ENCODE assay signal across 23 mouse cellular contexts in genomic region chr14:16185246-16185645, GRCm38 (mm10).
"Had no signal": no experiment of that assay in that cellular context is flagged by ENCODE, and none has a peak within 500 bp of the region (broad histone marks: within the 10 kb centered on the region; RNA-seq: fewer than 3 reads in every experiment).

No protein-coding gene starts in this region.

- H3K9ac ChIP-seq: embryonic facial prominence, embryonic 12.5 days; embryonic facial prominence, embryonic 13.5 days; embryonic facial prominence, embryonic 15.5 days; forebrain, embryonic 12.5 days; forebrain, embryonic 13.5 days; forebrain, embryonic 15.5 days; forebrain, postnatal 0 days had no signal

- DNase-seq: cerebellum, adult 9-11 months; cerebellum, postnatal 10 days; cerebellum, postnatal 14 days; cerebellum, postnatal 25 days; cerebellum, postnatal 36 days; embryo, embryonic 11 days; forebrain, postnatal 0 days; gastrocnemius, adult 2 months; gastrocnemius, postnatal 10 days; gastrocnemius, postnatal 14 days; gastrocnemius, postnatal 25 days; gastrocnemius, postnatal 36 days; heart, adult 11 months; heart, adult 2 months had no signal

- H3K27me3 ChIP-seq: embryonic facial prominence, embryonic 12.5 days; embryonic facial prominence, embryonic 13.5 days; embryonic facial prominence, embryonic 15.5 days; forebrain, embryonic 12.5 days; forebrain, embryonic 13.5 days; forebrain, embryonic 15.5 days had no signal

- H3K4me1 ChIP-seq: embryonic facial prominence, embryonic 10.5 days; embryonic facial prominence, embryonic 12.5 days; embryonic facial prominence, embryonic 13.5 days; embryonic facial prominence, embryonic 15.5 days; forebrain, embryonic 12.5 days; forebrain, embryonic 13.5 days; forebrain, embryonic 15.5 days; heart, embryonic 10.5 days had no signal

- H3K4me3 ChIP-seq: embryonic facial prominence, embryonic 10.5 days; embryonic facial prominence, embryonic 12.5 days; embryonic facial prominence, embryonic 13.5 days; embryonic facial prominence, embryonic 15.5 days; erythroblast, embryonic 14.5 days; forebrain, embryonic 12.5 days; forebrain, embryonic 13.5 days; forebrain, embryonic 15.5 days; gastrocnemius, adult 2 months; heart, adult 2 months; heart, embryonic 10.5 days had no signal

- H3K9me3 ChIP-seq: embryonic facial prominence, embryonic 10.5 days; embryonic facial prominence, embryonic 12.5 days; embryonic facial prominence, embryonic 13.5 days; embryonic facial prominence, embryonic 15.5 days; forebrain, embryonic 12.5 days; forebrain, embryonic 13.5 days; forebrain, embryonic 15.5 days; heart, embryonic 10.5 days had no signal

- H3K36me3 ChIP-seq: embryonic facial prominence, embryonic 10.5 days; embryonic facial prominence, embryonic 12.5 days; embryonic facial prominence, embryonic 13.5 days; embryonic facial prominence, embryonic 15.5 days; forebrain, embryonic 12.5 days; forebrain, embryonic 15.5 days; heart, embryonic 10.5 days had no signal

- H3K27ac ChIP-seq: embryonic facial prominence, embryonic 10.5 days; embryonic facial prominence, embryonic 12.5 days; embryonic facial prominence, embryonic 13.5 days; embryonic facial prominence, embryonic 15.5 days; forebrain, embryonic 12.5 days; forebrain, embryonic 13.5 days; forebrain, embryonic 15.5 days; gastrocnemius, adult 2 months; heart, adult 2 months; heart, embryonic 10.5 days had no signal
